ENCODE assay signal across 10 mouse cellular contexts in genomic region chr8:11559511-11559910, GRCm38 (mm10). TPM values are rescaled to one million over a fixed set of nuclear protein-coding genes. Genes with fewer than 3 reads are reported as not detected.
A peak's percentile ranks its signal among the peaks of the same experiment; 100 is the strongest.
DNase-seq lines count a peak whose midpoint lies in the region; ATAC-seq and TF ChIP-seq lines count a peak whose summit lies in the region.
"Had no signal": no experiment of that assay in that cellular context is flagged by ENCODE, and none has a peak within 500 bp of the region (broad histone marks: within the 10 kb centered on the region; RNA-seq: fewer than 3 reads in every experiment).

No protein-coding gene starts in this region.

- WGBS in heart, embryonic 12.5 days, result 58% methylated on average over 3 of the region's 3 CpGs
- 35% methylated on average over 3 of the region's 3 CpGs for WGBS in lung, postnatal 0 days
- 65% methylated on average over 3 of the region's 3 CpGs for WGBS in intestine, embryonic 14.5 days

- no peak for ATAC-seq in heart, embryonic 12.5 days (ENCODE audit: insufficient number of reproducible peaks, low FRiP score)
- ATAC-seq in lung, postnatal 0 days, result no peak
- ATAC-seq in intestine, embryonic 14.5 days (replicated peaks; ENCODE audit: low FRiP score, low TSS enrichment, low read depth), result no peak

- no peak for DNase-seq in heart, adult 8-10 months (ENCODE audit: low spot score)
- no peak for DNase-seq in lung, postnatal 0 days (ENCODE audit: low spot score)
- no peak for DNase-seq in lung, postnatal 10 days
- no peak for DNase-seq in intestine, embryonic 14.5 days (ENCODE audit: low spot score)
- no peak for DNase-seq in right cerebral cortex, adult 18-20 months
- DNase-seq in left cerebral cortex, postnatal 36 days (ENCODE audit: low spot score in 2 of 2), result no peak
- DNase-seq: gastrocnemius, postnatal 25 days; thymus, adult 2 months had no signal

- H3K4me2 ChIP-seq in heart, embryonic 12.5 days, result peak overlapping the region; percentile 75
- 0 out of 2 replicates have a peak overlapping the region, but pooled peaks have one; percentile 63 for H3K4me2 ChIP-seq in lung, postnatal 0 days (replicated peaks; ENCODE audit: low read depth, low read length)
- peak overlapping the region; percentile 58; the same call in 1 of the 2 replicates for H3K4me2 ChIP-seq in intestine, embryonic 14.5 days (ENCODE audit: low read length)
- H3K4me2 ChIP-seq in myocyte (ENCODE audit: low read depth), result peak overlapping the region; percentile 91

- no peak for TF ChIP-seq POLR2A in myocyte (IDR thresholded peaks at IDR 0.05; ENCODE audit: insufficient read length, low read depth)

- H3K4me1 ChIP-seq in heart, embryonic 12.5 days (replicated peaks), result peaks cover 19% of the 10 kb centered on the region
- H3K4me1 ChIP-seq in lung, postnatal 0 days (ENCODE audit: insufficient read depth, low read depth, low read length), result 0 out of 2 replicates have a peak, but pooled peaks cover 7% of the 10 kb centered on the region
- H3K4me1 ChIP-seq in intestine, embryonic 14.5 days (replicated peaks; ENCODE audit: control insufficient read depth, insufficient read depth, low read length), result peaks cover 13% of the 10 kb centered on the region

- H3K9me3 ChIP-seq in heart, embryonic 12.5 days (replicated peaks), result no peaks in the 10 kb centered on the region
- no peaks in the 10 kb centered on the region for H3K9me3 ChIP-seq in lung, postnatal 0 days (ENCODE audit: low read length)
- H3K9me3 ChIP-seq in intestine, embryonic 14.5 days (ENCODE audit: control insufficient read depth, low read length), result no peaks in the 10 kb centered on the region

- intact Hi-C loops in left cerebral cortex, postnatal 36 days (cut with DNase I), result loop anchor here (5.0 kb wide), 2 partner anchors 43 to 168 kb away; partner anchors contain the start of gene Arhgef7

- H3K79me2 ChIP-seq in myocyte (ENCODE audit: control insufficient read depth, insufficient read depth), result peaks cover 39% of the 10 kb centered on the region

- 0 out of 2 replicates have a peak overlapping the region, but pooled peaks have one; percentile 74 for H3K9ac ChIP-seq in heart, embryonic 12.5 days
- no peak overlapping the region for H3K9ac ChIP-seq in lung, postnatal 0 days (replicated peaks; ENCODE audit: low read depth)
- no peak overlapping the region for H3K9ac ChIP-seq in intestine, embryonic 14.5 days (ENCODE audit: low read length)

- H3K27me3 ChIP-seq in heart, embryonic 12.5 days (replicated peaks), result no peaks in the 10 kb centered on the region
- no peaks in the 10 kb centered on the region for H3K27me3 ChIP-seq in lung, postnatal 0 days (replicated peaks; ENCODE audit: insufficient read depth, low read length)
- H3K27me3 ChIP-seq in intestine, embryonic 14.5 days (replicated peaks; ENCODE audit: control insufficient read depth, insufficient read depth, low read length), result no peaks in the 10 kb centered on the region
- no peaks in the 10 kb centered on the region for H3K27me3 ChIP-seq in myocyte (ENCODE audit: control insufficient read depth, insufficient read depth, insufficient read length)

- no peak overlapping the region for H3K27ac ChIP-seq in heart, embryonic 12.5 days (ENCODE audit: poor library complexity, severe bottlenecking)
- no peak overlapping the region for H3K27ac ChIP-seq in lung, postnatal 0 days (ENCODE audit: low read length)
- H3K27ac ChIP-seq in intestine, embryonic 14.5 days (ENCODE audit: low read depth), result no peak overlapping the region

- no peak overlapping the region for H3ac ChIP-seq in myocyte (ENCODE audit: control insufficient read depth, insufficient read length)

- H3K36me3 ChIP-seq in heart, embryonic 12.5 days, result peaks cover 25% of the 10 kb centered on the region
- peaks cover 6% of the 10 kb centered on the region; the same call in 1 of the 2 replicates for H3K36me3 ChIP-seq in lung, postnatal 0 days (ENCODE audit: insufficient read depth, low read length)
- peaks cover 32% of the 10 kb centered on the region for H3K36me3 ChIP-seq in intestine, embryonic 14.5 days (ENCODE audit: control insufficient read depth, insufficient read depth, low read length)
- no peaks in the 10 kb centered on the region for H3K36me3 ChIP-seq in myocyte (ENCODE audit: control insufficient read depth, insufficient read depth)

- H3K4me3 ChIP-seq in heart, embryonic 12.5 days, result peak overlapping the region; percentile 68
- no peak overlapping the region for H3K4me3 ChIP-seq in lung, postnatal 0 days (ENCODE audit: low read depth, low read length)
- H3K4me3 ChIP-seq in intestine, embryonic 14.5 days (ENCODE audit: low read depth, low read length), result no peak overlapping the region
- H3K4me3 ChIP-seq in myocyte, result peak overlapping the region; percentile 73

- TF ChIP-seq EP300 in lung, postnatal 0 days (IDR thresholded peaks at IDR 0.05), result no peak

- no peak for TF ChIP-seq CTCF in lung, postnatal 0 days (IDR thresholded peaks at IDR 0.05)

TF ChIP-seq in myocyte, 11 proteins besides CTCF, POLR2A, EP300 and RAD21:
- TF ChIP-seq MYOD1 (IDR thresholded peaks at IDR 0.05; ENCODE audit: control insufficient read depth in 1 of 3, insufficient read length in 2 of 3, low read depth in 2 of 3), result no peak
- no peak for TF ChIP-seq E2F4 (IDR thresholded peaks at IDR 0.05; ENCODE audit: insufficient read depth)
- TF ChIP-seq CEBPB (IDR thresholded peaks at IDR 0.05; ENCODE audit: insufficient read depth, poor library complexity, severe bottlenecking), result no peak
- TF ChIP-seq POLR2AphosphoS2 (IDR thresholded peaks at IDR 0.05; ENCODE audit: insufficient read length, low read depth), result no peak
- no peak for TF ChIP-seq SRF (IDR thresholded peaks at IDR 0.05; ENCODE audit: control insufficient read depth, insufficient read length, low read depth)
- no peak for TF ChIP-seq TCF3 (IDR thresholded peaks at IDR 0.05; ENCODE audit: insufficient read length, low read depth)
- no peak for TF ChIP-seq MAX (IDR thresholded peaks at IDR 0.05; ENCODE audit: low read depth)
- no peak for TF ChIP-seq MYOG (IDR thresholded peaks at IDR 0.05; ENCODE audit: control insufficient read depth in 1 of 3, insufficient read depth in 1 of 3, insufficient read length in 2 of 3, low read depth in 2 of 3)
- no peak for TF ChIP-seq REST (IDR thresholded peaks at IDR 0.05; ENCODE audit: insufficient read depth, insufficient read length)
- no peak for TF ChIP-seq TCF12 (IDR thresholded peaks at IDR 0.05; ENCODE audit: insufficient read depth, poor library complexity, severe bottlenecking)
- no peak for TF ChIP-seq USF1 (IDR thresholded peaks at IDR 0.05; ENCODE audit: low read depth)
TF ChIP-seq in myocyte: peak in this region for 0.

RNA-seq across cellular contexts. Expression of gene Ing1, which starts 4.1 kb away (rescaled TPM):
- polyA plus RNA-seq in heart, embryonic 12.5 days (2016; fragmentation: Nextera tagmentation; extraction: Ambion mirVana), result 25.2 and 26.5 TPM in 2 replicates
- 10 to 100 TPM; 15.9 to 24.4 (median 19.9) TPM for total RNA-seq in heart, adult 8-10 months (2022)
- 40.9 and 42.5 TPM in 2 replicates for polyA plus RNA-seq in lung, postnatal 0 days (2015; fragmentation: Nextera tagmentation; extraction: Ambion mirVana)
- polyA plus RNA-seq in intestine, embryonic 14.5 days (2014; fragmentation: Nextera tagmentation; extraction: Ambion mirVana), result 34.6 and 38.1 TPM in 2 replicates
- 21.8 TPM for polyA plus RNA-seq in myocyte (2012; fragmentation: generic; extraction: Trizol)
- 10 to 100 TPM; 55.0 to 55.4 TPM for total RNA-seq in left cerebral cortex, postnatal 36 days (2021)

RNA-seq across cellular contexts. Expression of gene Cars2, which starts 8.9 kb away (rescaled TPM):
- 22.6 and 28.2 TPM in 2 replicates for polyA plus RNA-seq in heart, embryonic 12.5 days (2016; fragmentation: Nextera tagmentation; extraction: Ambion mirVana)
- 10 to 100 TPM; 50.7 to 55.7 (median 53.7) TPM for total RNA-seq in heart, adult 8-10 months (2022)
- polyA plus RNA-seq in lung, postnatal 0 days (2015; fragmentation: Nextera tagmentation; extraction: Ambion mirVana), result 13.7 and 16.5 TPM in 2 replicates
- 25.8 and 29.9 TPM in 2 replicates for polyA plus RNA-seq in intestine, embryonic 14.5 days (2014; fragmentation: Nextera tagmentation; extraction: Ambion mirVana)
- 14.4 TPM for polyA plus RNA-seq in myocyte (2012; fragmentation: generic; extraction: Trizol)
- total RNA-seq in left cerebral cortex, postnatal 36 days (2021), result 10 to 100 TPM; 19.5 to 25.1 TPM

Comparison
In these comparisons a context has a peak if more than half of its experiments do, and no peak if none do; other contexts are left out.
1. H3K4me3 ChIP-seq: peak in heart, embryonic 12.5 days (single experiment) and myocyte (single experiment); none in lung, postnatal 0 days (single experiment) and intestine, embryonic 14.5 days (single experiment).
2. Peak in every context shown above with its lines, with median percentiles within 50 percentile points of each other: H3K4me2 ChIP-seq.